Mouse (Mus musculus) cerebellum, adult (tissue): ENCODE measurements around the gene Cysrt1.

Experiments used
- ATAC-seq: cut with Nextera tagmentation; 2 replicates; pipeline ENCODE4 v1.9.2; 2017; ENCODE audit warnings: mild to moderate bottlenecking, moderate library complexity, mixed read lengths; ENCODE audit not compliant: insufficient number of reproducible peaks, low FRiP score, low TSS enrichment

Cysrt1 gene

GRCm38 (mm10) chr2:25239766-25240165 lies 2.5 kb downstream of the Cysrt1 start:
- no peak for ATAC-seq

DNA sequence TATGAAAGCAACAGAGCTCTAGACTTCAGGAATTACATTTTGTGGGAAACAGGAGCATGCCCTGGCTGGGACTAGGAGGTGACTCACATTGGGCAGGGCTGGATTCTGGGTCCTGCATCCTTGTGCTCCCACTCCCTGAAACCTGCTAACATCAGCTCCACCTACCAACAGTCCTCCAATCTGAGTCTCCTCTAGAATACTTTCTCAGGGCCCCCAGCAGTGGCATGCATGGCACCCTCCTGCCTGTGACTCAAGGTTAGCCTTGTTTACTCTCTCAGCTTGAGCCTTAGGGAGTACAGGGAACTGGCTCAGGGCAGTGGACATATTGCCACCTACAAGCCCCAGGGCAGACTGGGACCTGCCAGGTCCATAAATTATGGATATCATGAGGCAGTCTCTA lies 4.1 kb downstream of the Cysrt1 start:
- no peak for ATAC-seq

DNA sequence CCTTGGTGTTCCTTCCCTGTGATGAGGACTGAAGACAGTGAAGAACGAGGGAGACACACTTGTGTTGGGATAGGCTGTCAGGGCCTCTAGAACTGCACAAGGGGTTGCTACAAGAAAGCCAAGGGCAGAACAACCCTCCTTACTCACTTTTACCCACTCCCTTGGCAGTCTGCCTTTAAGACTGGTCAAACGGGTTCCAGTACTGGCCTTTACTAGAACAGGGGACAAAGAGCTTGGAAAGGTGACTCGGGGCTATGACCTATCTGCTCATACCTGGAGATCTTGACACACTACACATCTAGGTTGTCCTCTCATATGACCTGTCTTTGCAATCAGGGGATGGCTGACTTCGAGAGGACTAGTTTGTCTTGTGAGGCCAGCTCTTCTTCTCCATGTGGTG lies 4.7 kb downstream of the Cysrt1 start:
- ATAC-seq = no peak

DNA sequence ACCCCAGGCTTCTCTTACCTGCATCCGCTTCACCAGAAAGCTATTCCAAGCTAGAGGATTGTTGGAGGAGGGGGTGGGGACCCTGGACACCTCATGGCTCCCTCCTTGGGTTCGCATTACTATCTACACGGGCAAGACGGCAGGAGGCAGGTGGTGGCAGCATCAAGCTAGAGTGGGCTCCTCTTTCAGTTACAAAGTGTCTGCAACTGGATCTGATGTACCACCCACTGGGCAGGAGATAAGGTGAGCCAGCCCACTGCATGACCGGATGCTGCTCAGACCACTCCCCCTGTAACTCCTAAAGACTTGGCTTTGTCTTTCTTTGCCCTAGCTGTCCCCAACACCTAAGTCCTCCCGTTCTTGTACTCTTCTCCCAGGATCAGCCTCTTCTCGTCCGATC lies 5.6 kb downstream of the Cysrt1 start, which contains the start of gene Rnf224:
TSS of gene Rnf224 (minus strand) at position 174 of the 400 bp plus-strand sequence.
- ATAC-seq = no peak

- no peak for ATAC-seq
These were observed 7.6 kb downstream of the Cysrt1 start for GRCm38 (mm10) chr2:25234551-25235220.

GRCm38 (mm10) chr2:25234050-25234449 lies 8.2 kb downstream of the Cysrt1 start, which contains the start of gene Slc34a3:
TSS of gene Slc34a3 (minus strand) at chr2:25234364.
- no peak for ATAC-seq

DNA sequence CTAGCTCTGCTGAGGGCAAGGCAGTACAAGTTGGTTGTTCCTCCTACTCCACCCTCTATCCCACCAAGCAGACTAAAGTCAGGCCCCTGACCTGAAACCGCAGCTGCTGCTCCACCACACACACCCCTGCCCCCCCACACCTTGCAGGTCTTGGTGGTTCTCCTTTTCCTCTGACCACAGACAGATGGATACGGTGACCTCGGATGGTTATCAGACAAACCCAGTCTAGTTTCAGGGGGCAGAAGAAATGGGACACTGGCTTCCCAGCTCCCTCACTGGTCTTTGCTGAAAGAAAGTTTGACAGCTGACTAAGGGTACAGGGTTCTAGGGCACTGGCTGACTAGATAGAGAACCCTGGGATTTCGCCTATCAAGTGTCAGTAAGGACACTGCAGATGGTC lies 8.8 kb downstream of the Cysrt1 start:
- no peak for ATAC-seq

- no peak for ATAC-seq
These were observed 11.2 kb downstream of the Cysrt1 start for GRCm38 (mm10) chr2:25231038-25231437.

DNA sequence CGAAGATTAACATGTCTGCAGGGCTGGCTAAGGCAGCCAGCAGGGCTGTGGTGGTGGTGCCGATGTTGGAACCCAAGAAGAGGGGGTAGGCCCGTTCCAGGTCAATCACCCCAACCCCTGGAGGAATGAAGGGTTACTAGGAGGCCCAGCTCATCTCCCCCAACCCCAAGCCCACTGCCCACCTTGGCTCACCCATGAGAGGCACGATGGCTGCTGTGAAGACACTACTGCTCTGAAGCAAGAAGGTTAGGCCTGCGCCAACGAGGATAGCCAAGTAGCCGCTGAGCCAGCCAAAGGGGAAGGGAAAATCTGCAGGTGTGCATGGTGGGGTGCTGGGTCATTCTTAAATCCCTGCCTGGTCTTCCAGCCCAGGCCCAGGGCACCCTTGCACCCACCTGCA lies 11.7 kb downstream of the Cysrt1 start:
- no peak for ATAC-seq

DNA sequence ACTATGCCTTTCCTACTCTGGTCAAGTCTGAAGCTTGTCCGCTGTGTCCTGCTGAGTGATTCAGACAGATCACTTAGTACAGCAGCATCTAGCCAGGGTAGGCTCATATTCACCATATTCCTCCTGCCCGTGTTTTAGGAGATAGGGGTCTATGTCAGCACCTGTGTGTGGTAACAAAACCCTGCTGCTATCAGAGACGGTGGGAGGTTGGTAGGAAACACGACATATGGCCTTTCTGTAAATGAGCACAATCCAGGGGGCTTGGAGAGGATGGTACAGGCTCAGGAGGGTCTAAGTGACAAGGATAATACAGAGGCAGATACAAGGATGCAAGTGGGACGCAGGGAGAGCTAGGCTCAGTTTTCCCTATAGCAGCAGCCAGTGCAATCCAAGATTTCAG lies 12.7 kb downstream of the Cysrt1 start:
- ATAC-seq = no peak

DNA sequence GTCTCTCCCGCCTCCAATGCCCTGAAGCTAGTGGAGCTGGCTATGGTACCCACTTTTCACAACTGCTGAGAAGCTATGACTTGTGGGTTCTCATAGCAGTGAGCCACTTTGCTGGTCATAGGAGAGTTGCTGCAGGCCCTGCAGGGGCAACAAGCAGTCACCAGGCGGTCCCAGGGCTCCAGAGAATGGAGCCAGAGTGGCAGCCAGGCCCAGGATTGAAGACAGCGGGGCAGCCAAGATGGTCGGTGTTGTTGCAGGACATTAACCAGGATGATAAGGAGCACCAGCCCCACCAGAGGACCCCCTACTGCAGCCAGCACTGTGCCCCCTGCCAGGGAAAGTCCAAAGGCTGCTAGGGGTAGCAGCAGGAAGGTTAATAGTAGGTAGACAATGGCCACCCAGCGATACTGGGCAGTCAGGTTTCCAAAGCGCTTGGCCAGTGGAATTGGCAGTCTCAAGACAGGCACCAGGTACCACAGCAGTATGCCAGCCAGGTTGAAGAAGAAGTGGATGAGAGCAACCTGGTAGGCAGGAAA lies 13.2 kb downstream of the Cysrt1 start:
- ATAC-seq = no peak

- peak; percentile 51 for ATAC-seq
These were observed 13.8 kb downstream of the Cysrt1 start for GRCm38 (mm10) chr2:25228431-25228889.

DNA sequence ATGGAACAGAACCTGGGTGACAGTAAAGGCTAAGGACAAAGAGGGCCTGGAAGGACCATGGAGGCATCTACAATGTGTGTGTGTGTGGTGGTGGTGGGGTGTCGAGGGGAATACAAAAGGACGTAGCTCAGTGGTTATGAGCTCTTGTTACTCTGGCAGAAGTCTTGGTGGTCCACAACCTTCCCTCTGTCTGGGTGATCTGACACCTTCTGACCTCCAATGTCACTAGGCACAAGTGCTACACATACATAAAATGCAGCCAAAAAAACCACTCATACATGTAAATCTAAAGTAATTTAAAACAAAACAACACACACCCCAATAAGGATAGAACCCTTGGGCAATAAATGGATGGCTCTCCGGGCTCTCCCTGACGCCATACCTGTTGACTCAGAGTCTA lies 14.8 kb downstream of the Cysrt1 start:
- ATAC-seq = no peak

GRCm38 (mm10) chr2:25226864-25227263 lies 15.4 kb downstream of the Cysrt1 start:
- ATAC-seq = no peak

GRCm38 (mm10) chr2:25225811-25226379 lies 16.4 kb downstream of the Cysrt1 start:
- no peak for ATAC-seq

GRCm38 (mm10) chr2:25224766-25225752 lies 17.2 kb downstream of the Cysrt1 start:
- peak; percentile 88 for ATAC-seq

- no peak for ATAC-seq
These were observed 17.8 kb downstream of the Cysrt1 start, which contains the start of gene Tubb4b for GRCm38 (mm10) chr2:25224492-25224765. TSS of gene Tubb4b (minus strand) at chr2:25224702.

DNA sequence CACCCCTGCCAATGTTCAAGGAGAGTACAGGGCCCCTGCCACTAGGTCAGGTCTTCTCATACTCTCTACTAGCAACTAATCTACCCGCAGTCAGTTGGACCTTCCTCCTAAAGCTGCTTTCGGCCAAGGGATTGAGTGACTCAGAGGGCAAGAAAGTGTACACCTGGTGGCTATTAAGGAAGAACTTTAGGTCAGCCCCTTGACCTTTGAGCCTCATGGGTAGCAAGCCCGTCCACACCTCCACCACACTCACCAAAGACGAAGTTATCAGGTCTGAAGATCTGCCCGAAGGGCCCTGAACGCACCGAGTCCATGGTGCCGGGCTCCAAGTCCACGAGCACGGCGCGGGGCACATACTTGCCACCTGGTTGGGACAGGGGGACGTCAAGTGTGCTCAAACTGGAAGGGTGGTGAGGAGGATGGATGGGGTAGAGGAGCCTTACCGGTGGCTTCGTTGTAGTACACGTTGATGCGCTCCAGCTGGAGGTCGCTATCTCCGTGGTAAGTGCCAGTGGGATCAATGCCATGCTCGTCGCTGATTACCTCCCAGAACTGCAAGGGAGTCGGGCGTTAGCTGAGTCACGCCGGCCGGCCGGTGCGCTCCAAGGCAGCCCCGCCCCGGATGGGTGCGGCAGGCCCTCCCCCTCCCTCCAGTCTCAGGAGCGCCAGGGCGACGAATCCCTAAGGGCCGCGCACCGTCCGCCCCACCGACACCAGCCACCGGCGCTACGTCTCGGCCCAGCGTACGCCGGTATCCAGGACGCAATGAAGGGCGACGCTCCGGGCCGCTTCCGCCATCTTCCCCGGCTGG lies 18.4 kb downstream of the Cysrt1 start:
- peak; percentile 23; the same call in 1 of the 2 replicates for ATAC-seq

DNA sequence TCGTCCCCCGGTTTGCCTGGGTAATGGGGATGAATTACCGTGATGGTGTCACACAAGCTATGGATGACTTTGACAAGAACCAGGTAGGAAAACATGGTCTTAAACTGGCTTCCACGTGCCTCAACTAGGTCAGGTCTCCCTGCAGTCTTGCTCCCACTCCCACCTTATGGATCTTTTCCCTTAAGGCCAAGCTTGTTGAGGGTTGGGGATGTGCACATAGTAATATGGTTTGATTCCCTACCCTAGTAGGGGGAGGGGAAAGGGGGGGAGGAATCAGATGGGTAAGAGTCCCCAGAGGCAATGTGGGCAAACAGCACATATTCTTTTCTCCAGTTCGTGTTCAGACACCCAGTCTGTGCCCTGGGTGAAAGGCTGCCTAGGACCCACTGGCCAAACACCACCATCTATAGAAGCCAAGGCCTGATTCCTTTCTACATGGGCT lies 20.9 kb downstream of the Cysrt1 start:
- ATAC-seq = no peak

GRCm38 (mm10) chr2:25218445-25218844 lies 23.8 kb downstream of the Cysrt1 start, which contains the start of gene Fam166a:
TSS of gene Fam166a (plus strand) at chr2:25218745.
- ATAC-seq = no peak
